Mouse (Mus musculus): ENCODE data around the gene Padi2.

The Padi2 gene

DNA sequence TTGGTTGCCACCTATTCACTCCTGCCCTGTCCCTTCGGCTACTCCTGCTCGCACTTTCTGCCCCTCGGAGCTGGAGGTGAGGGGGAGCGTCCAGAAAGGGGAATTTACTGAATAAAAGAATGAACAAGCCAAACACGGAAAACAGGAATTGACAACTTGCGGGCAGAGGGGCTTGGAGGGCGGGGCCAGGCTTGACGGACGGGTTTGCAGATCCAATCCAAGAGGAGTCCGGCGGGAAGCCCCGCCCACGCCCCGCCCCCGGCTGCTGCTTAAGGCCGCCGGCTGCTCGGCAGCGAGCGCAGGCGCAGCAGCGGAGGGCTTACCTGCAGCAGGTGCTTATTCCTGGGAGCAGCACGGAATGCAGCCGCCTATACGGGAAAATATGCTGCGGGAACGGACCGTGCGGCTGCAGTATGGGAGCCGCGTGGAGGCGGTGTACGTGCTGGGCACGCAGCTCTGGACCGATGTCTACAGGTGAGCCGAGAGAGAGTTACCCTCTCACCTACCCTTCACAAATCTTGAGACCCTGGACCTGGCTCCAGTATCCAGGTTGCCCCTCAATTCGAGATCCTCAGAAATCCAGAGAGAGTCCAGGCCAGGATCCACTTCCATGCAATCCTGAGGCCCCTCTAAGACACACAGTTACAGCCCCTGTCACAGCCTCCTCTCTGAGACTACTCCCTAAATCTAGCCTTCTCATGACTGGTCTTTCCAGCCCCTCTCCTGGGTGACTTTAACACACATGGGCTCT is at the start of gene Padi2:
TSS of gene Padi2 (plus strand) at position 269 of the 751 bp plus-strand sequence.
- peak; percentile 77 for DNase-seq (ENCODE audit: low read depth, low spot score)

GRCm38 (mm10) chr4:140857041-140857440 is 49.1 kb upstream of the Padi2 start:
- DNase-seq (ENCODE audit: low read depth, low spot score), result no peak

- no peak for DNase-seq (ENCODE audit: low read depth, low spot score)
Observed at GRCm38 (mm10) chr4:140857813-140858212, 48.3 kb upstream of the Padi2 start.

- no peak for DNase-seq (ENCODE audit: low read depth, low spot score)
Observed at GRCm38 (mm10) chr4:140859291-140859690, 46.9 kb upstream of the Padi2 start.

GRCm38 (mm10) chr4:140860125-140860766 is 45.9 kb upstream of the Padi2 start:
- no peak for DNase-seq (ENCODE audit: low read depth, low spot score)

- DNase-seq (ENCODE audit: low read depth, low spot score), result no peak
Observed at GRCm38 (mm10) chr4:140860767-140861147, 45.4 kb upstream of the Padi2 start.

DNA sequence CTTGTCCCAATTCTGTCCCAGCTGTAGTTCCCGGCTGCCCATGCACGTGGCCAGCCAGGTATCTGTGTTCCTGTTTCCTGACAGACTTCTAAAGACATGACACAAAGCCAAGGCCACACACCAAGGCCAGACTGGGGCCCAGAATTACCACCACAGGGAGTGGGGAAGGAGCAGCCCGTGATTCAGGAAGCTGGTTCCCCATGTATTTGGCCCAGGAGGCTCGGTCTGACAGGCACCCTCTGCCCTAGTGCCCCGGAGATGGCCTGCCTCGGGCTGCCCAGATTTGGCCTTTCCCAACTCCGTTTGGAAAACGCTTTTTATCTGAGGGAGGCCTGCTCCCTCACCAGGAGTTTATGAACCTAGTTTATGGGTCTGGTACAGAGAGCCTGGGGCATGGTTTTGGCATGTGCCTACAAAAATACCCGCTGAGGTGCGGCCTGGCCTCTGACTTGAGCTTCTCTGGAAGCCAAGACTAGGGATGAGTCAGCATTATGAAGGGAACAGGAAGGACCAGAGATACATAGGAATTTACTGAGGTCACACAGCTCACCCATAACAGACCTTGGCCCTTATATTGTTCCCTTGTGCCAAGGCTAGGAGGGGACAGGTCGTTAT is 44.0 kb upstream of the Padi2 start:
- no peak for DNase-seq (ENCODE audit: low read depth, low spot score)

- DNase-seq (ENCODE audit: low read depth, low spot score), result no peak
Observed at GRCm38 (mm10) chr4:140868484-140869190, 37.5 kb upstream of the Padi2 start.

GRCm38 (mm10) chr4:140869945-140870344 is 36.2 kb upstream of the Padi2 start:
- DNase-seq (ENCODE audit: low read depth, low spot score), result no peak

- DNase-seq (ENCODE audit: low read depth, low spot score), result no peak
Observed at GRCm38 (mm10) chr4:140870876-140871275, 35.3 kb upstream of the Padi2 start.

GRCm38 (mm10) chr4:140871376-140871775 is 34.8 kb upstream of the Padi2 start:
- DNase-seq (ENCODE audit: low read depth, low spot score), result no peak

- DNase-seq (ENCODE audit: low read depth, low spot score), result no peak
Observed at GRCm38 (mm10) chr4:140871851-140872685, 34.1 kb upstream of the Padi2 start.

GRCm38 (mm10) chr4:140872686-140872992 is 33.5 kb upstream of the Padi2 start:
- DNase-seq (ENCODE audit: low read depth, low spot score), result no peak

DNA sequence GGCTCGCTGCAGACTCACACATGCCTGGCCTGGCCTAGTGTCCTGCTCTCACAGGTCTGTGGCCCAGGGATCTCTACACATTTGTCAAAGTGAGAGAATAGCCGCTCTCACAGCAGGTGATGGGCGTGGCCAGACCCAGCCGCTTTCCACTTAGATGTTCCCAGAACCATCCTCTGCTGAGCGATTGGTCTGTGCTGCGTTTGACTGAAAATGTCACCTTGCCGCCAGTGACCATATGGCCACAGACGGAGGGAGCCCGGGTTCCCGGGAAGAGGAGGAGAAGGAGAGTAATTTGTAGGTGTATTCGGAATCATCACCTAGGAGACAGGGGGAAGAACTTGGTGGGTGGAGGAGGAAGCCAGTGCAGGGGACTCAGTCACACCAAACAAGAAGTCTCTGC is 33.1 kb upstream of the Padi2 start:
- no peak for DNase-seq (ENCODE audit: low read depth, low spot score)

DNA sequence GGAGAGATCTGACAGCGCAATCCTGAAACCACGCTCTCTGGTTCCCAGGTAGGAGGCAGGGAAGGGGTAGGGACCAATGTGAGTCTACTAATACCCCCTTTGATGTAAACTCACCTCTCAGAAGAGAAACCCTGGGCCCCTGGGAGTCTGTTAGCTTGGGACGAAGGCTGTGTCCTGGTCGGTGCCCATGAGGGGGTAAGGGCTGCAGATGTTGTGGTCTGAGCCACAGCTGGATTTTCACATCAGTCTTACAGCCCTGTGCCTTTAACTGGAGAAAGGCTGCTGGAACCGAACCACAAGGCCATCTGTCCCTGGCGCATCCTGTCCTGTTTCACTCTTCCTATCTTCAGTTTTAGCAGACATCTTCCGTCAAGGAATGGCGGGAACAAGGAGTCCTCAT is 30.0 kb upstream of the Padi2 start:
- DNase-seq (ENCODE audit: low read depth, low spot score), result no peak

- DNase-seq (ENCODE audit: low read depth, low spot score), result no peak
Observed at GRCm38 (mm10) chr4:140876681-140877080, 29.5 kb upstream of the Padi2 start.

- no peak for DNase-seq (ENCODE audit: low read depth, low spot score)
Observed at GRCm38 (mm10) chr4:140877441-140877840, 28.7 kb upstream of the Padi2 start.

DNA sequence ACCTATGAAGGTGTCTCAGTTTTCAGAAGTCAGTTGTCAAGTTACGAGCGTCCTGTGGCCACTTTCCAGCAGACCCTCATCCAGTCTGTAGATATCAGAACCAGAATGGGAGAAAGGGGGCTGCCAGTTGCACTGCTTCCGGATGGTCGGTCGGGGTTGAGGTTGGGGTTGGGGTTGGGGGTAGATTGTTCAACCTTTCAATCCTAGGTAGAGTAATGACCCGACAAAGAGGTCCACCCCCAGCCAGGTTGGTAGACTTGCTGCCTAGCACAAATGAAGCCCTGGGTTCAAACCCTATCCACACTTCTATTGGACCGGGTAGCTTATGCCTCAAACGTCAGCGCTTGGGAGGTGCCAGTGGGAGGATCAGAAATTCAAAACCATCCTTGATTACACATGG is 27.5 kb upstream of the Padi2 start:
- DNase-seq (ENCODE audit: low read depth, low spot score), result no peak

- DNase-seq (ENCODE audit: low read depth, low spot score), result no peak
Observed at GRCm38 (mm10) chr4:140879116-140879515, 27.0 kb upstream of the Padi2 start.

DNA sequence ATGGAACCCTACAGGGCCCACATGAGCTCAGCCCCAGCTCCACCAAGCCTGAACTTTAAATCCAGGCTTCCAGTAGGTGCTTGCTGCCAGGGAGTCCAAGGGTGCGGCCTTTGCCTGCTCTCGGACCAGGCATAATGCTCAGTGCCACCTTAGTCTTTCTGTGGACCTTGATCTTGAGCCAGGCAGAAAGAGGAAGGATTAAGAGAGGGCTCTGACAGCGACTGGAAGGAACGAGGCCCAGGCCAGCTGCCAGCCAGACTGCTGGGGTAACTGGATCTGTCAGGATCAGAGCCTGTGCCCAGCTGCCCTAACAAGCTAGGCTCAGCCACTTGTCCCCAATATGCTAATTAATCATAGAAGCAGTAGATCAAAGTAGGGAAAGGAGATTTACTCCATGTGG is 26.4 kb upstream of the Padi2 start:
- peak; percentile 53 for DNase-seq (ENCODE audit: low read depth, low spot score)

DNA sequence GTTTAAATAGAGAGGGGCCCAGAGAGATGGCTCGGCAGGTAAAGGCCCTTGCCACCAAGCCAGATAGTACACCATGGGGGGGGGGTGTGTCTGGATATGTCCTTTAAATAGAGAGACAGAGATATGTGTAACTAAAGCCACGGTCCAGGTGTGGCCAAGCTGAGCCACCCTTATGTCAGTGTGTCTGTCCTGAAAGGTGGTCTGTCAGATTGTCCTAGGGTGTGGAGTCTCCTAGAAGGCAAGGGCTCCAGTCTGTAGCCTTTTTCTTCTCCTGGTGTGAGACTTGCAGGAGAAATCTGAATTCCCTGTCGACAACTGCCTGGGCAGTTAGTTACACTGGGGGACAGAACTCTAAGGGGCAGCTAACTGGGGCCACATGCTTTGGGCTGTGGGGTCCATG is 25.9 kb upstream of the Padi2 start:
- no peak for DNase-seq (ENCODE audit: low read depth, low spot score)

Data from retina, postnatal 7 days (tissue).